Mouse (Mus musculus): ENCODE measurements at regions not wholly inside any gene's neighbourhood (a gene's known extent, or its start where the extent isn't known, plus 50 kb on each side); places are given as distances from the start of the nearest gene placed in this dataset.
"Not testable (repeated sequence)": the region's sequence is repeated elsewhere in the genome, so short reads cannot be mapped to it uniquely, and the experiment has no call there.

- in situ Hi-C loops (cut with MboI, MseI) = no loop called here
Observed at GRCm38 (mm10) chr10:25702146-25702545, 166.1 kb upstream of the Smlr1 start.

- in situ Hi-C loops (cut with MboI, MseI) = no loop called here
Observed at GRCm38 (mm10) chr10:25695798-25696197, 159.7 kb upstream of the Smlr1 start.

GRCm38 (mm10) chr10:25681243-25681642 lies 145.2 kb upstream of the Smlr1 start:
- in situ Hi-C loops (cut with MboI, MseI) = loop anchor here (10.0 kb wide), 2 partner anchors 454 to 664 kb away; no protein-coding TSS in a partner anchor

- in situ Hi-C loops (cut with MboI, MseI) = loop anchor here (10.0 kb wide), 1 partner anchor 337 kb away; no protein-coding TSS in a partner anchor
Observed at GRCm38 (mm10) chr10:25677889-25678288, 141.8 kb upstream of the Smlr1 start.

- in situ Hi-C loops (cut with MboI, MseI) = loop anchor here (10.0 kb wide), 1 partner anchor 339 kb away; no protein-coding TSS in a partner anchor
Observed at GRCm38 (mm10) chr10:25675368-25675767, 139.3 kb upstream of the Smlr1 start.

- in situ Hi-C loops (cut with MboI, MseI) = loop anchor here (10.0 kb wide), 1 partner anchor 345 kb away; no protein-coding TSS in a partner anchor
Observed at GRCm38 (mm10) chr10:25670061-25670460, 134.0 kb upstream of the Smlr1 start.

GRCm38 (mm10) chr10:25652742-25653563 lies 116.9 kb upstream of the Smlr1 start:
- in situ Hi-C loops (cut with MboI, MseI) = no loop called here

GRCm38 (mm10) chr10:25647740-25648139 lies 111.7 kb upstream of the Smlr1 start:
- in situ Hi-C loops (cut with MboI, MseI) = no loop called here

- in situ Hi-C loops (cut with MboI, MseI) = no loop called here
Observed at GRCm38 (mm10) chr10:25643518-25643993, 107.5 kb upstream of the Smlr1 start.

GRCm38 (mm10) chr10:25642079-25642696 lies 106.1 kb upstream of the Smlr1 start:
- in situ Hi-C loops (cut with MboI, MseI) = no loop called here

- in situ Hi-C loops (cut with MboI, MseI) = no loop called here
Observed at GRCm38 (mm10) chr10:25633058-25633614, 97.1 kb upstream of the Smlr1 start.

- in situ Hi-C loops (cut with MboI, MseI) = no loop called here
Observed at GRCm38 (mm10) chr10:25632306-25632705, 96.2 kb upstream of the Smlr1 start.

GRCm38 (mm10) chr10:25622585-25622984 lies 86.5 kb upstream of the Smlr1 start:
- in situ Hi-C loops (cut with MboI, MseI) = no loop called here

GRCm38 (mm10) chr10:25621747-25622134 lies 85.7 kb upstream of the Smlr1 start:
- in situ Hi-C loops (cut with MboI, MseI) = not testable (repeated sequence)

GRCm38 (mm10) chr10:25620939-25621746 lies 85.1 kb upstream of the Smlr1 start:
- in situ Hi-C loops (cut with MboI, MseI) = no loop called here

- in situ Hi-C loops (cut with MboI, MseI) = no loop called here
Observed at GRCm38 (mm10) chr10:25619702-25620101, 83.6 kb upstream of the Smlr1 start.

- in situ Hi-C loops (cut with MboI, MseI) = no loop called here
Observed at GRCm38 (mm10) chr10:25601471-25601870, 65.4 kb upstream of the Smlr1 start.

GRCm38 (mm10) chr10:25589316-25589645 lies 53.2 kb upstream of the Smlr1 start:
- in situ Hi-C loops (cut with MboI, MseI) = no loop called here

GRCm38 (mm10) chr10:25588611-25589315 lies 52.7 kb upstream of the Smlr1 start:
- in situ Hi-C loops (cut with MboI, MseI) = no loop called here
